Mouse (Mus musculus) fibroblast of lung, adult 2 months (primary cell): ENCODE measurements around the gene Gen1.

Experiments used
- DNase-seq: peaks from one replicate; pipeline ENCODE4 v3.0.0-alpha.2; 2011; ENCODE audit warnings: low read depth

Gen1 gene

GRCm38 (mm10) chr12:11224722-11225121 is 40.9 kb downstream of the Gen1 start:
- no peak for DNase-seq

GRCm38 (mm10) chr12:11223090-11223489 is 42.5 kb downstream of the Gen1 start:
- no peak for DNase-seq

- DNase-seq: no peak
Measured at GRCm38 (mm10) chr12:11222566-11222965, 43.0 kb downstream of the Gen1 start.

GRCm38 (mm10) chr12:11221524-11222330 is 43.9 kb downstream of the Gen1 start:
- DNase-seq: no peak

GRCm38 (mm10) chr12:11217726-11218250 is 47.8 kb downstream of the Gen1 start:
- no peak for DNase-seq

GRCm38 (mm10) chr12:11216454-11216853 is 49.1 kb downstream of the Gen1 start:
- DNase-seq: no peak

- DNase-seq: no peak
Measured at GRCm38 (mm10) chr12:11215555-11215954, 50.0 kb downstream of the Gen1 start.

GRCm38 (mm10) chr12:11214776-11215175 is 50.8 kb downstream of the Gen1 start:
- no peak for DNase-seq

GRCm38 (mm10) chr12:11212881-11213280 is 52.7 kb downstream of the Gen1 start:
- peak; percentile 78 for DNase-seq

- DNase-seq: no peak
Measured at GRCm38 (mm10) chr12:11210361-11210760, 55.2 kb downstream of the Gen1 start.

GRCm38 (mm10) chr12:11209636-11210035 is 56.0 kb downstream of the Gen1 start:
- no peak for DNase-seq

- DNase-seq: no peak
Measured at GRCm38 (mm10) chr12:11208872-11209271, 56.7 kb downstream of the Gen1 start, which contains the start of gene Msgn1. Gene Msgn1, minus strand, starts transcription at chr12:11208972.

- no peak for DNase-seq
Measured at GRCm38 (mm10) chr12:11206321-11206720, 59.3 kb downstream of the Gen1 start.

GRCm38 (mm10) chr12:11203694-11204665 is 61.6 kb downstream of the Gen1 start:
- peak; percentile 85 for DNase-seq

GRCm38 (mm10) chr12:11202476-11202875 is 63.1 kb downstream of the Gen1 start:
- DNase-seq: peak; percentile 51

GRCm38 (mm10) chr12:11200711-11201110 is 64.9 kb downstream of the Gen1 start:
- DNase-seq: no peak

GRCm38 (mm10) chr12:11198551-11198950 is 67.0 kb downstream of the Gen1 start:
- DNase-seq: no peak

GRCm38 (mm10) chr12:11198026-11198425 is 67.6 kb downstream of the Gen1 start:
- DNase-seq: no peak

- DNase-seq: no peak
Measured at GRCm38 (mm10) chr12:11196830-11197229, 68.8 kb downstream of the Gen1 start.

- DNase-seq: no peak
Measured at GRCm38 (mm10) chr12:11196142-11196597, 69.4 kb downstream of the Gen1 start.

- no peak for DNase-seq
Measured at GRCm38 (mm10) chr12:11195031-11195430, 70.6 kb downstream of the Gen1 start.
